Mouse (Mus musculus) hematopoietic multipotent progenitor cell, adult 10-12 weeks (in vitro differentiated cells): ENCODE data around the gene Erich3. TPM values are rescaled to one million over a fixed set of nuclear protein-coding genes. Genes with fewer than 3 reads are reported as not detected.

Experiments used
- polyA plus RNA-seq: library from polyadenylated mRNA; stranded (reverse); fragments of >175 nt; gene quantifications from 2 replicates; pipeline ENCODE4 v1.2.3, GENCODE M21; 2012; ENCODE audit warnings: low replicate concordance

Gene Erich3
- polyA plus RNA-seq, result not detected in 2 replicates

GRCm38 (mm10) chr3:154663545-154663944 is at the start of gene Erich3:
Gene Erich3, plus strand, starts transcription at chr3:154663859.

Other genes starting within 250 kb of the Erich3 start
- gene Cryz, start 67.1 kb upstream of the Erich3 start, polyA plus RNA-seq, result 0.68 and 1.1 TPM in 2 replicates
- 2.9 and 3.6 TPM in 2 replicates for gene Tyw3, start 66.8 kb upstream of the Erich3 start, polyA plus RNA-seq